In the genomic region with DNA sequence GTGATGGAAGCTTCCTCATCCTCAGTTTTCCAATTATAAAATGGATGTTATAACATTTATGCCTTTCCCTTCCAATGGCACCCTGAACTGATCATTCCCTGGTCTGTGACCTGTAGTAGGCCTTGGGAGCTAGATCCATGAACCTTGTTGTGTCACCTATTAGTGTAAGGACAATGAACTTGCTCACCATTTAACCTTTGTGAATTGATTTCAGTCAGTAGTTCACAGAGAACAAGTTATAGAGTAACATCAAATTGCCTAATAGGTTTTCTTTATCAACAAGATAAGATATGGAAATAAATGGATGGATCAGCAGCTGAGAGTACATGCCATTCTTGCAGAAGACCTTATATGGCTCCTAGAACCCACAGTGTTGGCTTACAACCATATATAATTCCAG, we compare ENCODE assay signal across 38 mouse cellular contexts. TPM values are rescaled to one million over a fixed set of nuclear protein-coding genes. Genes with fewer than 3 reads are reported as not detected.
"Had no signal": no experiment of that assay in that cellular context is flagged by ENCODE, and none has a peak within 500 bp of the region (broad histone marks: within the 10 kb centered on the region; RNA-seq: fewer than 3 reads in every experiment).

No protein-coding gene starts in this region.

- H3K4me2 ChIP-seq: embryonic facial prominence, embryonic 12.5 days; embryonic facial prominence, embryonic 13.5 days; embryonic facial prominence, embryonic 15.5 days; forebrain, embryonic 12.5 days; forebrain, embryonic 13.5 days; forebrain, embryonic 15.5 days had no signal

- H3K9me3 ChIP-seq: forebrain, embryonic 15.5 days had no signal

- H3K4me1 ChIP-seq: embryonic facial prominence, embryonic 10.5 days; embryonic facial prominence, embryonic 12.5 days; embryonic facial prominence, embryonic 13.5 days; embryonic facial prominence, embryonic 15.5 days; forebrain, embryonic 10.5 days; forebrain, embryonic 12.5 days; forebrain, embryonic 13.5 days; forebrain, embryonic 15.5 days had no signal

- H3K27me3 ChIP-seq: embryonic facial prominence, embryonic 12.5 days; embryonic facial prominence, embryonic 13.5 days; embryonic facial prominence, embryonic 15.5 days; forebrain, embryonic 12.5 days; forebrain, embryonic 13.5 days; forebrain, embryonic 15.5 days had no signal

- H3K27ac ChIP-seq: embryonic facial prominence, embryonic 10.5 days; embryonic facial prominence, embryonic 12.5 days; embryonic facial prominence, embryonic 13.5 days; embryonic facial prominence, embryonic 15.5 days; forebrain, embryonic 10.5 days; forebrain, embryonic 12.5 days; forebrain, embryonic 13.5 days; forebrain, embryonic 15.5 days; gastrocnemius, adult 2 months had no signal

- ATAC-seq: forebrain, embryonic 13.5 days; forebrain, embryonic 14.5 days; forebrain, embryonic 15.5 days; forebrain, embryonic 16.5 days; forebrain, postnatal 0 days had no signal

- H3K36me3 ChIP-seq: embryonic facial prominence, embryonic 10.5 days; embryonic facial prominence, embryonic 12.5 days; embryonic facial prominence, embryonic 13.5 days; embryonic facial prominence, embryonic 15.5 days; forebrain, embryonic 10.5 days; forebrain, embryonic 12.5 days; forebrain, embryonic 15.5 days had no signal

- H3K9ac ChIP-seq: embryonic facial prominence, embryonic 12.5 days; embryonic facial prominence, embryonic 13.5 days; embryonic facial prominence, embryonic 15.5 days; forebrain, embryonic 12.5 days; forebrain, embryonic 13.5 days; forebrain, embryonic 15.5 days; forebrain, postnatal 0 days had no signal

- H3K4me3 ChIP-seq: embryonic facial prominence, embryonic 10.5 days; embryonic facial prominence, embryonic 12.5 days; embryonic facial prominence, embryonic 13.5 days; embryonic facial prominence, embryonic 15.5 days; erythroblast, embryonic 14.5 days; forebrain, embryonic 10.5 days; forebrain, embryonic 12.5 days; forebrain, embryonic 13.5 days; forebrain, embryonic 15.5 days; gastrocnemius, adult 2 months had no signal

- DNase-seq: cerebellum, adult 18-20 months; cerebellum, adult 2 months; cerebellum, adult 8-10 months; cerebellum, adult 9-10 months; cerebellum, adult 9-11 months; cerebellum, postnatal 10 days; cerebellum, postnatal 14 days; cerebellum, postnatal 25 days; cerebellum, postnatal 36 days; embryo, embryonic 11 days; forebrain, postnatal 0 days; gastrocnemius, adult 2 months; gastrocnemius, postnatal 10 days; gastrocnemius, postnatal 14 days; gastrocnemius, postnatal 25 days; gastrocnemius, postnatal 36 days; heart, adult 11 months had no signal

RNA-seq across cellular contexts. Expression of gene Cyp3a16, which starts 38.5 kb away (rescaled TPM):
- total RNA-seq: common myeloid progenitor, adult 5-6 weeks; forebrain, postnatal 0 days; gastrocnemius, adult 18-20 months; gastrocnemius, adult 2 months; gastrocnemius, adult 8-10 months; gastrocnemius, postnatal 10 days; gastrocnemius, postnatal 14 days; gastrocnemius, postnatal 25 days; gastrocnemius, postnatal 36 days; granulocyte monocyte progenitor cell, adult 5-6 weeks had no signal
- polyA plus RNA-seq: cerebellum, adult 2 months; cortical plate, adult 2 months; embryonic facial prominence, embryonic 10.5 days; embryonic facial prominence, embryonic 11.5 days; embryonic facial prominence, embryonic 12.5 days; embryonic facial prominence, embryonic 13.5 days; embryonic facial prominence, embryonic 14.5 days; embryonic facial prominence, embryonic 15.5 days; erythroblast, embryonic 14.5 days; forebrain, embryonic 10.5 days; forebrain, embryonic 11.5 days; forebrain, embryonic 12.5 days; forebrain, embryonic 13.5 days; forebrain, embryonic 14.5 days; forebrain, embryonic 15.5 days; forebrain, embryonic 16.5 days; forebrain, postnatal 0 days; frontal cortex, adult 2 months; gonadal fat pad, adult 2 months had no signal
